15 mouse cellular contexts compared by ENCODE assay signal in genomic region chr11:81192155-81192554, GRCm38 (mm10).
"Had no signal": no experiment of that assay in that cellular context is flagged by ENCODE, and none has a peak within 500 bp of the region (broad histone marks: within the 10 kb centered on the region; RNA-seq: fewer than 3 reads in every experiment).

No protein-coding gene starts in this region.

- H3K4me3 ChIP-seq: neural tube, embryonic 15.5 days; stomach, embryonic 15.5 days had no signal

- H3K4me2 ChIP-seq: neural tube, embryonic 15.5 days; stomach, embryonic 15.5 days had no signal

- H3K9me3 ChIP-seq: neural tube, embryonic 15.5 days; stomach, embryonic 15.5 days had no signal

- H3K36me3 ChIP-seq: neural tube, embryonic 15.5 days; stomach, embryonic 15.5 days had no signal

- H3K4me1 ChIP-seq: neural tube, embryonic 15.5 days; stomach, embryonic 15.5 days had no signal

- H3K9ac ChIP-seq: neural tube, embryonic 15.5 days; stomach, embryonic 15.5 days had no signal

- DNase-seq: retina, postnatal 1 day; right cerebral cortex, adult 18-20 months; right cerebral cortex, postnatal 14 days; right cerebral cortex, postnatal 25 days; right cerebral cortex, postnatal 4 days; spleen, adult 18-20 months; thymus, adult 18-20 months; thymus, adult 2 months; thymus, postnatal 14 days; thymus, postnatal 25 days; thymus, postnatal 36 days; thymus, postnatal 4 days had no signal

- H3K27me3 ChIP-seq: neural tube, embryonic 15.5 days; stomach, embryonic 15.5 days had no signal

- H3K27ac ChIP-seq: neural tube, embryonic 15.5 days; stomach, embryonic 15.5 days; stomach, postnatal 0 days had no signal
